Mouse (Mus musculus) embryonic facial prominence, embryonic 13.5 days (tissue): Measurements from ENCODE around the gene Il10ra. TPM values are rescaled to one million over a fixed set of nuclear protein-coding genes. Genes with fewer than 3 reads are reported as not detected.

Source experiments
- ATAC-seq: fragments of 200-750 bp; cut with Nextera tagmentation; 2 replicates; pipeline ENCODE4 v1.8.0; 2017; ENCODE audit warnings: low read depth; ENCODE audit not compliant: insufficient number of reproducible peaks, insufficient read depth, low FRiP score, low TSS enrichment
- H3K27ac ChIP-seq: fragments of 300-500 bp; sonication (generic); 2 replicates; pipeline ENCODE4 v1.5.1; 2015; ENCODE audit warnings: moderate library complexity, mild to moderate bottlenecking, inconsistent platforms
- H3K27me3 ChIP-seq: fragments of 300-500 bp; sonication (generic); 2 replicates; pipeline ENCODE4 v1.6.1; 2015; ENCODE audit warnings: mild to moderate bottlenecking, inconsistent platforms
- H3K36me3 ChIP-seq: fragments of 300-500 bp; sonication (generic); 2 replicates; pipeline ENCODE4 v1.6.1; 2015; ENCODE audit warnings: mild to moderate bottlenecking, inconsistent platforms
- H3K4me1 ChIP-seq: fragments of 300-500 bp; sonication (generic); 2 replicates; pipeline ENCODE4 v1.6.1; 2015; ENCODE audit warnings: inconsistent platforms
- H3K4me2 ChIP-seq: fragments of 300-500 bp; sonication (generic); 2 replicates; pipeline ENCODE4 v1.6.1; 2015; ENCODE audit warnings: moderate library complexity, mild to moderate bottlenecking, inconsistent platforms
- H3K4me3 ChIP-seq: fragments of 300-500 bp; sonication (generic); 2 replicates; pipeline ENCODE4 v1.5.1; 2015; ENCODE audit warnings: mild to moderate bottlenecking, inconsistent platforms
- H3K9ac ChIP-seq: fragments of 300-500 bp; sonication (generic); 2 replicates; pipeline ENCODE4 v1.6.1; 2015; ENCODE audit warnings: mild to moderate bottlenecking, inconsistent platforms
- H3K9me3 ChIP-seq: fragments of 300-500 bp; sonication (generic); 2 replicates; pipeline ENCODE4 v1.6.1; 2016; ENCODE audit warnings: inconsistent platforms
- WGBS: fragments of 180-500 bp; shearing (Covaris S2); methylation state at CpG from one replicate; pipeline ENCODE4 v1.1.7; 2015; ENCODE audit warnings: mixed read lengths; 5-methylcytosine and 5-hydroxymethylcytosine counted together
- microRNA-seq: library from miRNA; unstranded; fragments of <30 nt; microRNA quantifications from one replicate; pipeline ENCODE4, GENCODE M21; 2016
- polyA plus RNA-seq: library from polyadenylated mRNA; unstranded; fragments of >200 nt; fragmentation: Nextera tagmentation; extraction: Ambion mirVana; gene quantifications from 2 replicates; pipeline ENCODE4 v1.2.1, GENCODE M21; 2015

Gene Il10ra
- polyA plus RNA-seq, 1 experiment from 2014 or later, result 0.69 TPM

DNA sequence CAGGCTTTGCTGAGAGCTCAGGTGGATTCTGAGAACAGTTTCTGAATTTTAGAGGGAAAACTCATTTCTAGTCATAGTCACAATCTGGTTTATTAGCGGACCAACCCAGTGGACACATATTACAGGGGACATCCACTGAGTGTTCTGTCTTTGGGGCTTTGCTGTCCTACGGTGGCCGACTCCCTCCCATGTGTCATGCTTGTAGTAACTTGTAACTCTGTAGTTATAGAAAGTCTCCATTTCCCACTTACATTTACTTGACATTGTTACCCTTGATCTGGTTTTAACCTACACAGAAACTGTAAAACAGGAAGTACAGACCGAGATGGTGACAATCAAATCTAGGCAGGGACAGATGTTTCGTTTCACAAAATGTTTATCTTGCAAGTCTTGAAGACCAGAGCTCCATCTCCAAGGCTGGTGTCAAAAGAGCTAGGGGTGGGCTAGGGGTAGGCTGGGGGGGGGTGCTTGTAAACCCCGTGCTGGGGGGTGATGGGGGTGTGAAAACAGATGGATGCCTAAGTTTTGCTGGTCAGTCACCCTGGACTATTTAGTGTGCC lies 33.2 kb downstream of the Il10ra start:
- Histone ChIP-seq H3K27me3 (peaks cover 4% of the 10 kb centered on the region; the same call in 1 of the 2 replicates), H3K36me3 (no peaks in the 10 kb centered on the region), H3K4me2 (no peak overlapping the region), H3K9me3 (no peaks in the 10 kb centered on the region), H3K4me3 (no peak overlapping the region), H3K27ac (no peak overlapping the region), H3K9ac (no peak overlapping the region), H3K4me1 (no peaks in the 10 kb centered on the region)
- 79% methylated on average over 6 of the region's 6 CpGs for WGBS
- ATAC-seq, result no peak

- Histone ChIP-seq H3K9ac (no peak overlapping the region), H3K36me3 (no peaks in the 10 kb centered on the region), H3K4me3 (no peak overlapping the region), H3K27ac (no peak overlapping the region), H3K4me2 (no peak overlapping the region), H3K9me3 (no peaks in the 10 kb centered on the region), H3K4me1 (no peaks in the 10 kb centered on the region), H3K27me3 (peaks cover 4% of the 10 kb centered on the region; the same call in 1 of the 2 replicates)
- ATAC-seq, result no peak
- 65% methylated on average over 8 of the region's 8 CpGs for WGBS
Observed at GRCm38 (mm10) chr9:45229359-45229758, 39.6 kb downstream of the Il10ra start.

- Histone ChIP-seq H3K4me1 (no peaks in the 10 kb centered on the region), H3K9me3 (no peaks in the 10 kb centered on the region), H3K9ac (no peak overlapping the region), H3K36me3 (no peaks in the 10 kb centered on the region), H3K4me2 (no peak overlapping the region), H3K4me3 (no peak overlapping the region), H3K27ac (no peak overlapping the region), H3K27me3 (no peaks in the 10 kb centered on the region)
- ATAC-seq, result no peak
- WGBS, result 15% methylated on average over 6 of the region's 6 CpGs
Observed at GRCm38 (mm10) chr9:45221567-45221966, 47.4 kb downstream of the Il10ra start.

GRCm38 (mm10) chr9:45219644-45220043 lies 49.3 kb downstream of the Il10ra start:
- Histone ChIP-seq H3K4me3 (no peak overlapping the region), H3K27ac (no peak overlapping the region), H3K36me3 (no peaks in the 10 kb centered on the region), H3K9ac (no peak overlapping the region), H3K4me2 (no peak overlapping the region), H3K4me1 (no peaks in the 10 kb centered on the region), H3K9me3 (no peaks in the 10 kb centered on the region), H3K27me3 (no peaks in the 10 kb centered on the region)
- ATAC-seq, result no peak
- 86% methylated on average over 3 of the region's 3 CpGs for WGBS

- WGBS, result 71% methylated on average over 11 of the region's 11 CpGs
- no peaks in the 10 kb centered on the region for H3K27me3 ChIP-seq
Observed at GRCm38 (mm10) chr9:45215526-45216179, 53.3 kb downstream of the Il10ra start.

DNA sequence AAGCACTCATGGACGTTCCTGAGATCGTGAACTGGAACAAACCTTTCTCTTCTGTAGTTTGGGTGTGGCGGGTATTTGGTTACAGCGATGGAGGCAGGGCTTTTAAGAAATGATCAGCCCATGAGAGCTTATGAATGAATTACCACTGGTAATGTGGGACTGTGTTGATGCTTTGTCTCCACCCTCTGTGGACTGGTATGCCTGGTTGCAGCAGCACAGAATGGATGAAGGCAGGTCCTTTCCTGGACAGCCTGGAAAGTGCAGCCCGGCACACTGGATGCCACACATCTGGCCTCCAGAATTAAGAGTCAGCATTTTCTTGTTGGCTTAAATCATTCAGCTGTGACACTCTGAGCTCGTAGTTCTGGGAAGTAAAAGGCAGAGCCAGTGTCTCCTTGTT lies 56.9 kb downstream of the Il10ra start:
- peaks cover 6% of the 10 kb centered on the region; the same call in 1 of the 2 replicates for H3K4me1 ChIP-seq
- H3K27ac ChIP-seq, result no peak overlapping the region
- H3K9me3 ChIP-seq, result no peaks in the 10 kb centered on the region
- H3K4me3 ChIP-seq, result no peak overlapping the region
- no peak for ATAC-seq
- H3K4me2 ChIP-seq, result no peak overlapping the region
- no peak overlapping the region for H3K9ac ChIP-seq
- 60% methylated on average over 6 of the region's 6 CpGs for WGBS
- H3K27me3 ChIP-seq, result no peaks in the 10 kb centered on the region
- H3K36me3 ChIP-seq, result no peaks in the 10 kb centered on the region

More at GRCm38 (mm10) chr9:45215526-45216179, 53.3 kb downstream of the Il10ra start:
- Histone ChIP-seq H3K9me3 (no peaks in the 10 kb centered on the region), H3K27ac (no peak overlapping the region), H3K4me3 (no peak overlapping the region), H3K4me1 (peaks cover 6% of the 10 kb centered on the region; the same call in 1 of the 2 replicates), H3K4me2 (no peak overlapping the region), H3K36me3 (no peaks in the 10 kb centered on the region), H3K9ac (no peak overlapping the region)
- ATAC-seq, result no peak

DNA sequence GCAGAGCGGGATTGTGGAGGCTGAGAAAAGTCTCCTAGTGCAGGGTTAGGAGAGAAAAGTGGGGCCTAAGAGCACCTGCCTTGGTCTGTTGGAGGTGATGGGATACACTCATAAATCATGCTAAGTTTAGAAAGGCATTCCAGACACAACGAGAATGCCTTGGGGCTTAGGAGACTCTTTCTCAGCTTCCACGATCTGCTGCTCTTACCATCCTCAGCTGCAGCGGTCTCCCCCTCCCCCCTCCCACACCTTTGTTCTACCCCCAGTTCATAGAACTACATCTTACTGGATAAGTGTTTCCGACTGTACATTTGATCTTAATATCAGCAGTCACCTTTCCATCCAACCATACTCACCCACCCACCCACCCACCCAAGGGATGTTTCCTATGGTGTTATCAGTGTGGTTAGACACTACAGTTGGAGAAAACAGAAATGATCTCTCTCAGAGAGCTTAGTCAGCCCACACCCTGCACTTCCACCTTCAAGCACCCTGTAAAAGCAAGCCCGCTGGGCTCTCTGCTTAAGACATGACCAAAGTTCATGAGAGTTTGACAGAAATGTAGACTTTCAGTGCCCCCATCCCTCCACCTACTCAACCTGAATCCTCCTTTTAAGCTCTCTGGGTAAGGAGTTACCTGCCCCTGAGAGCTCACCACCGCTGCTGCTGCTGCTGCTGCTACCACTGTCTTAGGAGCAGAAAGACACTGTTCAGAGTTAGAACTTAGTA lies 61.8 kb downstream of the Il10ra start:
- no peak for ATAC-seq
- Histone ChIP-seq H3K9me3 (no peaks in the 10 kb centered on the region), H3K9ac (no peak overlapping the region), H3K4me1 (peaks cover 5% of the 10 kb centered on the region; the same call in 1 of the 2 replicates), H3K27me3 (no peaks in the 10 kb centered on the region), H3K27ac (no peak overlapping the region), H3K36me3 (no peaks in the 10 kb centered on the region), H3K4me2 (no peak overlapping the region), H3K4me3 (no peak overlapping the region)
- WGBS, result 71% methylated on average over 7 of the region's 7 CpGs

DNA sequence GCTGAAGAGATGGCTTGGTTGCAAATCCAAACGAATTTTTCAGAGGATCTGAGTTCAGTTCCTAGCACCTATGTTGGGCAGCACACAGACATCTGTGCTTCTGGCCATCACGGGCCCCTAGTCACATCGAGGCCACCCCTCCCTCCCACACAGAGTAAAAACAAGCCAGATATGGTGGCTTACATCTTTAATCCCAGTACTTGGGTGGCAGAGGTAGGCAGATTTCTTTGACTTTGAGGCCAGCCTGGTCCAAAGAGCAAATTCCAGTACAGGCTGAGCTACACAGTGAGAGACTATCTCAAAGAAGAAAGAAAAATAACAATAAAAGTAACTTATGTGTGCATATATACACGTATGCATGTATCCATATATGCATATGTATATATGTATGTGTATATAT lies 62.8 kb downstream of the Il10ra start:
- Histone ChIP-seq H3K4me3 (no peak overlapping the region), H3K9me3 (no peaks in the 10 kb centered on the region), H3K4me1 (no peaks in the 10 kb centered on the region), H3K36me3 (no peaks in the 10 kb centered on the region), H3K27ac (no peak overlapping the region), H3K4me2 (no peak overlapping the region), H3K27me3 (no peaks in the 10 kb centered on the region), H3K9ac (no peak overlapping the region)
- ATAC-seq, result no peak
- WGBS, result 66% methylated on average over 4 of the region's 4 CpGs

DNA sequence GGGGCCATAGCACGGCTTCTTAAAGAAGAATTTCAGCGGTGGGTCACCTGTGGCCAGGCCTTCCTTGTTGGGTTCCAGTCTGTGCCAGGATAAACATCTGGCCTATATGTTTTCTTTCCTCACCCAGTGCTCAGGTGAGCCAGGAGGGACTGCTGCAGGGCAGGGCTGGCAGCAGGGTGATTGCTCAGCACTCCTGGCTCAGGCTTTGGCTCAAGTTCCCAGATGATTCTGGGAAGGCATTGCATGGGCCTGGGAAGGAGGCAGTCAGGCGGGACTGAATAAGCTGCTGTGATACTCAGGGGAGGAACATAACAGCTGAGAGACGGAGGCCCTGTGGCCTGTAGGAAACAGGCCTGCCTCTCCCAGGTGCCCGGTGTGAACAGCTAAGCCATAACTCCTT lies 63.8 kb downstream of the Il10ra start:
- no peaks in the 10 kb centered on the region for H3K9me3 ChIP-seq
- H3K4me2 ChIP-seq, result no peak overlapping the region
- H3K4me1 ChIP-seq, result no peaks in the 10 kb centered on the region
- 73% methylated on average over 5 of the region's 5 CpGs for WGBS
- H3K27ac ChIP-seq, result no peak overlapping the region
- no peaks in the 10 kb centered on the region for H3K36me3 ChIP-seq
- H3K9ac ChIP-seq, result no peak overlapping the region
- ATAC-seq, result no peak
- no peaks in the 10 kb centered on the region for H3K27me3 ChIP-seq
- H3K4me3 ChIP-seq, result no peak overlapping the region

Small RNAs within 50 kb of the gene (microRNA-seq; reads per million reads assigned to microRNA genes)
- gene Mir7086, result not detected

Other genes with a start within 250 kb of the Il10ra start
- 18.8 and 20.5 TPM in 2 replicates for gene Mpzl2, start 229.3 kb downstream of the Il10ra start, polyA plus RNA-seq
- 1.8 and 2.3 TPM in 2 replicates for gene Mpzl3, start 214.0 kb downstream of the Il10ra start, polyA plus RNA-seq
- gene Jaml, start 190.0 kb downstream of the Il10ra start, polyA plus RNA-seq, result not detected in 2 replicates
- gene Scn2b, start 151.4 kb downstream of the Il10ra start, polyA plus RNA-seq, result 5.8 and 5.9 TPM in 2 replicates
- gene Scn4b, start 130.8 kb downstream of the Il10ra start, polyA plus RNA-seq, result 0.24 and 0.66 TPM in 2 replicates
- gene BC049352, start 87.1 kb downstream of the Il10ra start, polyA plus RNA-seq, result 0.59 and 2.2 TPM in 2 replicates
- 1.3 and 2.3 TPM in 2 replicates for gene Tmprss4, start 65.1 kb downstream of the Il10ra start, polyA plus RNA-seq
- 2.5 and 3.8 TPM in 2 replicates for gene Tmprss13, start 50.0 kb upstream of the Il10ra start, polyA plus RNA-seq
- gene Fxyd6, start 101.0 kb upstream of the Il10ra start, polyA plus RNA-seq, result 79.3 and 89.1 TPM in 2 replicates
- gene Fxyd2, start 130.5 kb upstream of the Il10ra start, polyA plus RNA-seq, result 7.6 and 9.3 TPM in 2 replicates
- gene Dscaml1, start 157.5 kb upstream of the Il10ra start, polyA plus RNA-seq, result 0.50 and 0.97 TPM in 2 replicates